Mouse (Mus musculus) MEL (cell line): ENCODE measurements around the gene Zfp944. TPM values are rescaled to one million over a fixed set of nuclear protein-coding genes. Genes with fewer than 3 reads are reported as not detected.
"Not testable (repeated sequence)": the region's sequence is repeated elsewhere in the genome, so short reads cannot be mapped to it uniquely, and the experiment has no call there.

Experiments used
- DNase-seq: peaks from one replicate; pipeline ENCODE4 v3.0.0; 2011; ENCODE audit warnings: low read depth, low spot score
- H3K27ac ChIP-seq: 2 replicates; pipeline ENCODE4 v1.5.1; 2012; ENCODE audit warnings: low read depth, mild to moderate bottlenecking, control low read depth, low read length, moderate library complexity; ENCODE audit not compliant: control insufficient read depth
- H3K27me3 ChIP-seq, 2 experiments: fragments of 150-350 bp in 1 of 2; sonication (generic) in 1 of 2; 2 replicates each; pipeline ENCODE4 v1.6.1; 2012; ENCODE audit warnings: low read length in 2 of 2, mild to moderate bottlenecking in 2 of 2, improper control_type of control experiment in 1 of 2, moderate library complexity in 1 of 2; ENCODE audit not compliant: insufficient read depth in 2 of 2, control insufficient read depth in 1 of 2
- H3K36me3 ChIP-seq, 2 experiments: 2 replicates each; pipeline ENCODE4 v1.6.1; 2012 to 2014; ENCODE audit warnings: low read length in 2 of 2, improper control_type of control experiment in 1 of 2, inconsistent platforms in 1 of 2, mild to moderate bottlenecking in 1 of 2; ENCODE audit not compliant: insufficient read depth in 2 of 2, control insufficient read depth in 1 of 2
- H3K4me1 ChIP-seq, 2 experiments: fragments of 150-350 bp in 1 of 2; sonication (generic) in 1 of 2; 2 replicates each; pipeline ENCODE4 v1.6.1; 2012; ENCODE audit warnings: low read length in 2 of 2, improper control_type of control experiment in 1 of 2, mild to moderate bottlenecking in 1 of 2; ENCODE audit not compliant: insufficient read depth in 2 of 2, control insufficient read depth in 1 of 2
- H3K4me3 ChIP-seq, 2 experiments: fragments of 150-350 bp in 1 of 2; sonication (generic) in 1 of 2; 2 replicates each; pipeline ENCODE4 v1.5.1; 2012; ENCODE audit warnings: low read depth in 2 of 2, low read length in 2 of 2, mild to moderate bottlenecking in 2 of 2, moderate library complexity in 2 of 2, control low read depth in 1 of 2, improper control_type of control experiment in 1 of 2; ENCODE audit not compliant: control insufficient read depth in 1 of 2, insufficient read depth in 1 of 2
- H3K79me2 ChIP-seq: 2 replicates; pipeline ENCODE4 v1.6.1; 2012; ENCODE audit warnings: mild to moderate bottlenecking, low read length, moderate library complexity; ENCODE audit not compliant: control insufficient read depth, poor library complexity, insufficient read depth
- H3K9ac ChIP-seq: 2 replicates; pipeline ENCODE4 v1.6.1; 2012; ENCODE audit warnings: low read depth, mild to moderate bottlenecking, control low read depth, low read length, moderate library complexity; ENCODE audit not compliant: control insufficient read depth, poor library complexity, severe bottlenecking
- H3K9me3 ChIP-seq: fragments of 150-350 bp; sonication (generic); replicated peaks from 2 replicates; pipeline ENCODE4 v1.6.1; 2012; ENCODE audit warnings: mild to moderate bottlenecking, low read length, improper control_type of control experiment, moderate library complexity; ENCODE audit not compliant: insufficient read depth
- CHD2 ChIP-seq: IDR thresholded peaks from 2 replicates; pipeline ENCODE4 v1.6.1; 2011; ENCODE audit warnings: low read length, improper control_type of control experiment
- CTCF ChIP-seq, 3 experiments: IDR thresholded peaks in 2 of 3; conservative IDR thresholded peaks in 1 of 3; 2 replicates each; pipeline ENCODE4 v1.5.1; 2011 to 2012; ENCODE audit warnings: low read length in 3 of 3, low read depth in 2 of 3, mild to moderate bottlenecking in 2 of 3, improper control_type of control experiment in 1 of 3, inconsistent platforms in 1 of 3, mixed read lengths in 1 of 3, moderate library complexity in 1 of 3; ENCODE audit not compliant: control insufficient read depth in 1 of 3, insufficient read depth in 1 of 3, poor library complexity in 1 of 3, severe bottlenecking in 1 of 3
- ELF1 ChIP-seq: IDR thresholded peaks from 2 replicates; pipeline ENCODE4 v1.6.1; 2014; ENCODE audit warnings: low read depth, mild to moderate bottlenecking, inconsistent platforms, low read length, improper control_type of control experiment, moderate library complexity
- EP300 ChIP-seq, 2 experiments: IDR thresholded peaks; 2 replicates each; pipeline ENCODE4 v1.6.1; 2011; ENCODE audit warnings: improper control_type of control experiment in 2 of 2, low read length in 2 of 2, low read depth in 1 of 2, mild to moderate bottlenecking in 1 of 2
- GABPA ChIP-seq: IDR thresholded peaks from 2 replicates; pipeline ENCODE4 v1.6.1; 2012; ENCODE audit warnings: low read depth, mild to moderate bottlenecking, inconsistent platforms, low read length, improper control_type of control experiment, moderate library complexity
- GATA1 ChIP-seq: IDR thresholded peaks from 2 replicates; pipeline ENCODE4 v1.6.1; 2011; ENCODE audit warnings: low read depth, low read length, improper control_type of control experiment
- MYB ChIP-seq: IDR thresholded peaks from 2 replicates; pipeline ENCODE4 v1.6.1; 2011; ENCODE audit warnings: mild to moderate bottlenecking, low read depth, low read length, improper control_type of control experiment
- NELFE ChIP-seq: IDR thresholded peaks from 2 replicates; pipeline ENCODE4 v1.6.1; 2011; ENCODE audit warnings: low read depth, low read length, improper control_type of control experiment
- NRF1 ChIP-seq: IDR thresholded peaks from 2 replicates; pipeline ENCODE4 v1.6.1; 2014; ENCODE audit warnings: low read depth, mild to moderate bottlenecking, inconsistent platforms, low read length, improper control_type of control experiment, moderate library complexity; ENCODE audit not compliant: poor library complexity, insufficient read depth, severe bottlenecking
- POLR2A ChIP-seq, 2 experiments: IDR thresholded peaks; 2 replicates each; pipeline ENCODE4 v1.6.1; 2011 to 2012; ENCODE audit warnings: low read length in 2 of 2, mild to moderate bottlenecking in 2 of 2, control low read depth in 1 of 2, improper control_type of control experiment in 1 of 2, low read depth in 1 of 2, moderate library complexity in 1 of 2; ENCODE audit not compliant: control insufficient read depth in 1 of 2, insufficient read depth in 1 of 2, poor library complexity in 1 of 2
- RAD21 ChIP-seq: IDR thresholded peaks from 2 replicates; pipeline ENCODE4 v1.6.1; 2011; ENCODE audit warnings: mild to moderate bottlenecking, low read depth, low read length, improper control_type of control experiment
- RCOR1 ChIP-seq: IDR thresholded peaks from 2 replicates; pipeline ENCODE4 v1.6.1; 2012; ENCODE audit warnings: low read depth, mild to moderate bottlenecking, inconsistent platforms, low read length, improper control_type of control experiment
- SIN3A ChIP-seq: IDR thresholded peaks from 2 replicates; pipeline ENCODE4 v1.6.1; 2012; ENCODE audit warnings: low read length, improper control_type of control experiment, inconsistent platforms
- SMC3 ChIP-seq: IDR thresholded peaks from 2 replicates; pipeline ENCODE4 v1.6.1; 2011; ENCODE audit warnings: low read depth, low read length, improper control_type of control experiment
- USF1 ChIP-seq: IDR thresholded peaks from 2 replicates; pipeline ENCODE4 v1.6.1; 2014; ENCODE audit warnings: low read depth, mild to moderate bottlenecking, inconsistent platforms, low read length, improper control_type of control experiment, moderate library complexity
- ZC3H11A ChIP-seq: IDR thresholded peaks from 2 replicates; pipeline ENCODE4 v1.6.1; 2012; ENCODE audit warnings: low read depth, mild to moderate bottlenecking, inconsistent platforms, low read length, improper control_type of control experiment
- ZKSCAN1 ChIP-seq: IDR thresholded peaks from 2 replicates; pipeline ENCODE4 v1.6.1; 2012; ENCODE audit warnings: low read depth, mild to moderate bottlenecking, inconsistent platforms, low read length, improper control_type of control experiment, moderate library complexity
- polyA plus RNA-seq, 2 experiments: library from polyadenylated mRNA; stranded (reverse) in 1 of 2; unstranded in 1 of 2; fragments of >175 nt in 1 of 2; fragments of >200 nt in 1 of 2; gene quantifications; 2 replicates each; pipeline versions ENCODE4 v1.2.1 to v1.2.4; 2012; ENCODE audit warnings: low replicate concordance in 2 of 2, low read depth in 1 of 2; ENCODE audit not compliant: insufficient read length in 2 of 2, insufficient read depth in 1 of 2, missing spikeins in 1 of 2
- total RNA-seq: library from RNA; depleted of rRNA; stranded (reverse); fragments of 300-350 nt; gene quantifications from 2 replicates; pipeline ENCODE4 v1.2.3, GENCODE M21; 2012; rRNA removed

Zfp944 gene
- 4.1 TPM in 2 replicates for total RNA-seq
- 1 to 10 TPM in 1 of 2 experiments, not detected in 1; 4.0 TPM for polyA plus RNA-seq

DNA sequence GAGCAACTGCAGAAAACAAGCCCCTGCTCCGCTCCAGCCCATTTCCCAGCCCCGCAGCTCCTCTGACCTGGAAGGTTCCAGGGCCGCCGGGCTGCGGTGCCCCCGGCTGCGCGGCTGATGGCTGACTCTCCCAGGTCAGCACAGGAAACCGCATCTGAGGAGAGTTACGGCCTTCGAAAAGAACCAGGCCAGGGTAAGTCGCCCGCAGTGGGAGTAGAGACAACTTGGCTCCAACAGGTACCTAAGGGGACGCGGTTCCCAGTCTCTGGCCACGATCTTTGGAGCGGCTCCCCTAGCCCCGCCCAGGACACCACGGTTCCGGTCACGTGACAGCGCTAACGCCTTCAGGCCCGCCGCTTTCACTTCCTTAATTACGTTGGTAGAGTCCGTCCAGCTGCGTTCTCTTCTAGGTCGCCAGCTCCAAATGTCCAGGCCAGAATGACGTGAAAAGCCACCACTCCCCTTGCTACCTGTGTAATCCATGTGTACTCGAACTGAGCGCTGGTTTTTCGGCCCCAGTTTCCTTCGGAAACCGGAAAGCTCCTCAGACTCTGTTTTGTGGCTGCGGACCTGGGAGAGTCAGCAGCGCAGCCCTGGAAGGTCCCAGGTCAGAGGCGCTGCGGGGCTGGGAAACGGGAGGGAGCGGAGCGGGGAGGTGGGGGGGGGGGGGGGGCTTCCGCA lies at the start of gene Zfp944, which contains the start of gene Zfp758:
Gene Zfp944 (minus strand): TSS at position 300 of the 681 bp plus-strand sequence.
Gene Zfp758 (plus strand): TSS at position 353 of the 681 bp plus-strand sequence.
- H3K79me2 ChIP-seq = peaks cover 17% of the 10 kb centered on the region
- DNase-seq = peak; percentile 73
- TF ChIP-seq NELFE = 0 out of 2 replicates have a peak, but pooled peaks have one; percentile 40
- TF ChIP-seq POLR2A (IDR thresholded peaks at IDR 0.05; ENCODE audit: control insufficient read depth in 1 of 2, insufficient read depth in 1 of 2, low read depth in 1 of 2, low read length in 2 of 2, poor library complexity in 1 of 2) = peak in 1 of 2 experiments; percentile 60; a peak in 1 of 4 replicates
- peak; percentile 67 for TF ChIP-seq SIN3A
- peak; percentile 73; the same call in 1 of the 2 replicates for TF ChIP-seq USF1
- TF ChIP-seq ELF1 = 0 out of 2 replicates have a peak, but pooled peaks have one; percentile 29
- not testable (repeated sequence) for H3K9me3 ChIP-seq, H3K36me3 ChIP-seq, H3K4me1 ChIP-seq, H3K27me3 ChIP-seq
- H3K9ac ChIP-seq = peak within 1 kb of the TSS; percentile 96
- peak within 1 kb of the TSS; percentile 94 for H3K27ac ChIP-seq
- H3K4me3 ChIP-seq = peak within 1 kb of the TSS; percentile 97 to 99

DNA sequence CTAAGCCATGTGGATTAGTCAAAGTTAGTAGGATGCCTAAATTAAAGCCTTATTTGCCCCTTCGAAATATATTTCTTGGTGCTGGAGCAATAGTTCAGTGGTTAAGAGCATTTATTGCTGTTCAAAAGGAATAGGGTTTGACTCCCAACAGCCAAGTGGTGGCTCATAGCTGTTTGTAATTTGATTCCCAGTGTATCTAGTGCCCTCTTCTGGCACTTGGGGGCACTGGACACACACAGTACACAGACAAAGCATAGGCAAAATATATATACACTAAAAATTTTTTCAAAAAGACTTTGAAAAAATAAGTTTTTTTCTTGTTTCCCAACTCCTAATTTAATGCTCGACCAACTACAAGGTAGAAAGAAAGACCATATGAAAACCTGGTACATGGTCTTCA lies 49.6 kb upstream of the Zfp944 start:
- H3K4me3 ChIP-seq = no peak overlapping the region
- TF ChIP-seq EP300 (IDR thresholded peaks at IDR 0.05; ENCODE audit: low read depth in 1 of 2, low read length in 2 of 2) (no peak), ZC3H11A (peak; percentile 63), GATA1 (no peak), RAD21 (peak; percentile 80), POLR2A (IDR thresholded peaks at IDR 0.05; ENCODE audit: control insufficient read depth in 1 of 2, insufficient read depth in 1 of 2, low read depth in 1 of 2, low read length in 2 of 2, poor library complexity in 1 of 2) (no peak), ZKSCAN1 (no peak), GABPA (no peak), RCOR1 (no peak), CTCF (IDR thresholded peaks at IDR 0.05 in 2 of 3, conservative IDR thresholded peaks at IDR 0.05 in 1 of 3; ENCODE audit: control insufficient read depth in 1 of 3, insufficient read depth in 1 of 3, low read depth in 2 of 3, low read length in 3 of 3, poor library complexity in 1 of 3, severe bottlenecking in 1 of 3) (peak; percentile 56 to 75 (median 61)), SMC3 (peak; percentile 75), MYB (no peak), CHD2 (no peak), NRF1 (no peak)
- H3K79me2 ChIP-seq = no peaks in the 10 kb centered on the region
- H3K4me1 ChIP-seq = no peaks in the 10 kb centered on the region
- H3K9ac ChIP-seq = no peak overlapping the region
- no peaks in the 10 kb centered on the region for H3K9me3 ChIP-seq
- no peaks in the 10 kb centered on the region; a peak in 1 of 4 replicates for H3K27me3 ChIP-seq
- H3K36me3 ChIP-seq = no peaks in the 10 kb centered on the region
- no peak overlapping the region for H3K27ac ChIP-seq
- DNase-seq = peak; percentile 52
